Mouse (Mus musculus) C2C12 (cell line): ENCODE results near the gene Mindy1.

Source experiments
- CEBPB ChIP-seq: IDR thresholded peaks from one replicate; pipeline ENCODE4 v1.6.1; 2011; ENCODE audit warnings: low read depth, mild to moderate bottlenecking, control low read depth, moderate library complexity
- CTCF ChIP-seq: IDR thresholded peaks from one replicate; pipeline ENCODE4 v1.5.1; 2011; ENCODE audit not compliant: control insufficient read depth, insufficient read depth, insufficient read length
- MAX ChIP-seq: IDR thresholded peaks from one replicate; pipeline ENCODE4 v1.6.1; 2011; ENCODE audit warnings: mild to moderate bottlenecking, control low read depth

DNA sequence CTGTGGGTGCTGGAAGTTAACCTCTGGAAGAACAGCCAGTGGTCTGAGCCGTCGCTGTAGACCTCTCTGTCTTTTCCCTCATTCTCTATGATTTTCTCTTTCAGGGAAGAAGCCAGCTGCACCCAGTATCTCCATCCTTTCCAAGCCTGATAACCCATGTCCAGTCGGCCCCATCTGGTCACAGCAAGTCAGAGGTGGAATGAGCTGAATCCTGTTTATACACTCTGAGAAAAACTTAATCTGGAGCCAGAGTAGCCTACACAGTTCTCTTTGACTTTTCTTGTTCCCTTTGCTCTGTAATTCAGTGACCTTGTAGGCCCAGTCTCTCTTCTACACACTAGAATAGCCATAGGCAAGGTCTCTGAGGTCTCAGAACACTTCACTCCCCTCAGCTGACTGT is 6.4 kb downstream of the Mindy1 start:
- TF ChIP-seq CTCF, result no peak
- no peak for TF ChIP-seq CEBPB
- no peak for TF ChIP-seq MAX
